Mouse (Mus musculus) liver, embryonic 18 days (tissue): ENCODE results near the gene Tmprss11c. TPM values are rescaled to one million over a fixed set of nuclear protein-coding genes. Genes with fewer than 3 reads are reported as not detected.

ENCODE experiments used
- polyA plus RNA-seq: library from polyadenylated mRNA; depleted of rRNA; stranded (reverse); fragments of >200 nt; gene quantifications from 2 replicates; pipeline ENCODE4 v1.2.3, GENCODE M21; 2012; rRNA removed

The Tmprss11c gene
- polyA plus RNA-seq = not detected in 2 replicates

DNA sequence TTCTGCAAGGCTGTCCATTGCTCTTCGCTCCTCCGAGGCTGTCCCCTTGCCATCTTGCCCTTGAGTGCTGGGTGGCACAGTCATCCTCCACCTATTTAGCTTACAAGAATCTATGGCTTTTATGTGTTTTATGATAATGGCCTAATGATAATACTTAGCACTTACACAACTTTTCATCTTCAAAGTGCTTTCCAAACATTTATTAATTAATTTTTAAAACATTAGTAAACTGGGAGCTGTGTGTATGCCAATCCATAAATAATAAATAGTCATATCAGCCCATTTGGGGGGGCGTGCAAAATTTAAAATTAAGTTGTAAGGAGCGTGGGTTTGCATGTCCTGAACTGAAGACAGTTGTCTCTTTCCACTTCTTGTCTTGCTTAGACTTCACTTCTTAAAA lies at the start of gene Tmprss11c:
Gene Tmprss11c, minus strand, starts transcription at position 101 of the 400 bp plus-strand sequence.

DNA sequence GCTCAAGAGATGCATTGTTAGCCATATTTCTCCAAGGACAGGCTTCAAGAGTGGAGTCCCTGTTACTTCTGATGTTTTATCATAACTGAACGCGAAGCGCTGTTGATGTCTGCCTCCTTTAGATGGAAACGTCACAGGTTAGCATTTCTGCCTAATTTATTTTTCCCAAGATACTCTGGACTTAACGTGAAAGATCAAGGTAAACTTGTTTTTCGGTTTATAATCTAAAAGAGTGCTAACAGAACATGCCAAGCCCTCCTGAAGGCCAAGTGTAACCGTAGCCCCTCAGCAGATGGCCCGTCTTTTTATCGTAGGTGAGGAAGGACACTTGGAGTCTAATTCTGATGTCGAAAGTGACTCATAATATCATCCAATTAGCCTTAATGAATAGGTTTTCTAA lies 91.3 kb downstream of the Tmprss11c start, which contains the start of gene Gnrhr:
Gene Gnrhr, minus strand, starts transcription at position 101 of the 400 bp plus-strand sequence.

Other genes with a start within 250 kb of the Tmprss11c start
- 3.8 and 3.9 TPM in 2 replicates for gene Cenpc1, start 223.7 kb downstream of the Tmprss11c start, polyA plus RNA-seq
- gene Stap1, start 217.6 kb downstream of the Tmprss11c start, polyA plus RNA-seq = 2.6 and 3.1 TPM in 2 replicates
- gene Uba6, start 116.5 kb downstream of the Tmprss11c start, polyA plus RNA-seq = 1.9 TPM in 2 replicates
- gene Gnrhr, start 91.4 kb downstream of the Tmprss11c start, polyA plus RNA-seq = not detected in 2 replicates
- gene Tmprss11d, start 84.1 kb upstream of the Tmprss11c start, polyA plus RNA-seq = not detected in 2 replicates
- gene Tmprss11a, start 179.7 kb upstream of the Tmprss11c start, polyA plus RNA-seq = not detected in 2 replicates
- not detected in 2 replicates for gene Tmprss11g, start 229.3 kb upstream of the Tmprss11c start, polyA plus RNA-seq